Mouse (Mus musculus) right cerebral cortex, postnatal 14 days (tissue): ENCODE measurements at regions not wholly inside any gene's neighbourhood (a gene's known extent, or its start where the extent isn't known, plus 50 kb on each side); places are given as distances from the start of the nearest gene placed in this dataset.
"Not testable (repeated sequence)": the region's sequence is repeated elsewhere in the genome, so short reads cannot be mapped to it uniquely, and the experiment has no call there.

Experiments
- DNase-seq: peaks from one replicate; pipeline ENCODE4 v3.0.0; 2022

- no peak for DNase-seq
Observed at GRCm38 (mm10) chr12:65425440-65425839, 200.1 kb downstream of the Wdr20rt start.

GRCm38 (mm10) chr12:65426884-65427283 lies 201.6 kb downstream of the Wdr20rt start:
- no peak for DNase-seq

GRCm38 (mm10) chr12:65428214-65428981 lies 203.1 kb downstream of the Wdr20rt start:
- DNase-seq, result no peak

- DNase-seq, result no peak
Observed at GRCm38 (mm10) chr12:65450845-65451244, 225.5 kb downstream of the Wdr20rt start.

GRCm38 (mm10) chr12:65455683-65456082 lies 230.4 kb downstream of the Wdr20rt start:
- DNase-seq, result no peak

- DNase-seq, result no peak
Observed at GRCm38 (mm10) chr12:65456956-65457355, 231.6 kb downstream of the Wdr20rt start.

GRCm38 (mm10) chr12:65464246-65464645 lies 238.9 kb downstream of the Wdr20rt start:
- no peak for DNase-seq

- DNase-seq, result not testable (repeated sequence)
Observed at GRCm38 (mm10) chr12:65478674-65479073, 253.4 kb downstream of the Wdr20rt start.

- no peak for DNase-seq
Observed at GRCm38 (mm10) chr12:65480829-65481228, 255.5 kb downstream of the Wdr20rt start.

GRCm38 (mm10) chr12:65491092-65491491 lies 265.8 kb downstream of the Wdr20rt start:
- DNase-seq, result no peak

GRCm38 (mm10) chr12:65494388-65495030 lies 269.2 kb downstream of the Wdr20rt start:
- no peak for DNase-seq

GRCm38 (mm10) chr12:65496613-65497012 lies 271.3 kb downstream of the Wdr20rt start:
- DNase-seq, result no peak

- no peak for DNase-seq
Observed at GRCm38 (mm10) chr12:65497602-65498001, 272.3 kb downstream of the Wdr20rt start.

- DNase-seq, result no peak
Observed at GRCm38 (mm10) chr12:65501459-65501858, 276.1 kb downstream of the Wdr20rt start.

- no peak for DNase-seq
Observed at GRCm38 (mm10) chr12:65502045-65502444, 276.7 kb downstream of the Wdr20rt start.

- DNase-seq, result no peak
Observed at GRCm38 (mm10) chr12:65513070-65513469, 287.8 kb downstream of the Wdr20rt start.

GRCm38 (mm10) chr12:65534142-65534690 lies 308.9 kb downstream of the Wdr20rt start:
- DNase-seq, result no peak

- DNase-seq, result no peak
Observed at GRCm38 (mm10) chr12:65548301-65548700, 323.0 kb downstream of the Wdr20rt start.

- no peak for DNase-seq
Observed at GRCm38 (mm10) chr12:65552230-65552629, 326.9 kb downstream of the Wdr20rt start.

- DNase-seq, result no peak
Observed at GRCm38 (mm10) chr12:65559036-65559435, 333.7 kb downstream of the Wdr20rt start.

GRCm38 (mm10) chr12:65559809-65560208 lies 334.5 kb downstream of the Wdr20rt start:
- DNase-seq, result no peak

- DNase-seq, result no peak
Observed at GRCm38 (mm10) chr12:65571633-65572032, 346.3 kb downstream of the Wdr20rt start.

- DNase-seq, result no peak
Observed at GRCm38 (mm10) chr12:65593559-65593958, 368.2 kb downstream of the Wdr20rt start.

- DNase-seq, result no peak
Observed at GRCm38 (mm10) chr12:65594075-65594474, 368.8 kb downstream of the Wdr20rt start.
